Mouse (Mus musculus) lung, postnatal 0 days (tissue): ENCODE measurements around the gene Card11.

ENCODE experiments used
- CTCF ChIP-seq: IDR thresholded peaks from 2 replicates; pipeline ENCODE4 v1.5.1; 2016; ENCODE audit warnings: antibody characterized with exemption, mild to moderate bottlenecking
- EP300 ChIP-seq: IDR thresholded peaks from 2 replicates; pipeline ENCODE4 v1.6.1; 2016; ENCODE audit warnings: antibody characterized with exemption, mild to moderate bottlenecking, control low read depth

DNA sequence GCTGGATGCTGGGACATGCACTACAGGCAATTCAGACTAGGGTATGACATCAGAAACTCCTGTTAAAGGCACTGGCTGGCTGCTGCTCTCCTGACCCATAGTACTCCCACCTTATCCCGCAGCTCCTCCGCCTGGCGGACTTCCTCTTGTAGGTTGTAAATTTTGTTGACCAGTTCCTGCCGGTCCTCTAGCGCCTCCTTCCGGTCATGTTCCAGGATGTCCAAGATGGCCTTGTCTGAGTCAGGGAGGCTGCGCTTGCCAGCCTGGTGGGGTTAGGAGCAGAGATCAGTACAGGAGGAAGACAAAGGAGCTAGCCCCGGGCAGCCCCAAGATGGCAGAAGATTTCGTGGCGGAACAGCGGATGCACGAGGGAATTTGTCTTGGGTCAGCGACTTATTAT, 99.5 kb downstream of the Card11 start:
- peak; percentile 55 for TF ChIP-seq CTCF
- no peak for TF ChIP-seq EP300
